Mouse (Mus musculus): ENCODE data around the gene Gjb1. TPM values are rescaled to one million over a fixed set of nuclear protein-coding genes. Genes with fewer than 3 reads are reported as not detected.
A peak's percentile ranks its signal among the peaks of the same experiment; 100 is the strongest.
"Not testable (repeated sequence)": the region's sequence is repeated elsewhere in the genome, so short reads cannot be mapped to it uniquely, and the experiment has no call there.

Gene Gjb1
- polyA plus RNA-seq, 1 experiment, result not detected

GRCm38 (mm10) chrX:101351188-101351587 is 25.0 kb upstream of the Gjb1 start:
- no peak overlapping the region for H3K27ac ChIP-seq (ENCODE audit: insufficient read depth, low read depth, low read length)
- TF ChIP-seq CTCF (IDR thresholded peaks at IDR 0.05; ENCODE audit: low read depth, low read length) (no peak), POLR2A (IDR thresholded peaks at IDR 0.05; ENCODE audit: borderline replicate concordance, low read depth, low read length) (no peak)
- no peak overlapping the region for H3K4me3 ChIP-seq (ENCODE audit: insufficient read depth, low read length)
- H3K4me1 ChIP-seq (ENCODE audit: control insufficient read depth, insufficient read depth, low read length), result no peaks in the 10 kb centered on the region

- H3K4me1 ChIP-seq (ENCODE audit: control insufficient read depth, insufficient read depth, low read length); H3K27ac ChIP-seq (ENCODE audit: insufficient read depth, low read depth, low read length); H3K4me3 ChIP-seq (ENCODE audit: insufficient read depth, low read length): not testable (repeated sequence)
These were observed 17.3 kb upstream of the Gjb1 start for GRCm38 (mm10) chrX:101358902-101359301.

- no peak overlapping the region for H3K4me3 ChIP-seq (ENCODE audit: insufficient read depth, low read length)
- H3K27ac ChIP-seq (ENCODE audit: insufficient read depth, low read depth, low read length), result no peak overlapping the region
- TF ChIP-seq POLR2A (IDR thresholded peaks at IDR 0.05; ENCODE audit: borderline replicate concordance, low read depth, low read length) (no peak), CTCF (IDR thresholded peaks at IDR 0.05; ENCODE audit: low read depth, low read length) (no peak)
- H3K4me1 ChIP-seq (ENCODE audit: control insufficient read depth, insufficient read depth, low read length), result peaks cover 8% of the 10 kb centered on the region
These were observed 7.2 kb upstream of the Gjb1 start for GRCm38 (mm10) chrX:101369001-101369400.

- peaks cover 8% of the 10 kb centered on the region for H3K4me1 ChIP-seq (ENCODE audit: control insufficient read depth, insufficient read depth, low read length)
- TF ChIP-seq POLR2A (IDR thresholded peaks at IDR 0.05; ENCODE audit: borderline replicate concordance, low read depth, low read length) (no peak), CTCF (IDR thresholded peaks at IDR 0.05; ENCODE audit: low read depth, low read length) (no peak)
- H3K4me3 ChIP-seq (ENCODE audit: insufficient read depth, low read length), result no peak overlapping the region
- H3K27ac ChIP-seq (ENCODE audit: insufficient read depth, low read depth, low read length), result no peak overlapping the region
These were observed 5.6 kb upstream of the Gjb1 start for GRCm38 (mm10) chrX:101370573-101370972.

- no peak for TF ChIP-seq CTCF (IDR thresholded peaks at IDR 0.05; ENCODE audit: low read depth, low read length)
- TF ChIP-seq POLR2A (IDR thresholded peaks at IDR 0.05; ENCODE audit: borderline replicate concordance, low read depth, low read length), result no peak
- no peak overlapping the region for H3K27ac ChIP-seq (ENCODE audit: insufficient read depth, low read depth, low read length)
- no peak overlapping the region for H3K4me3 ChIP-seq (ENCODE audit: insufficient read depth, low read length)
- H3K4me1 ChIP-seq (ENCODE audit: control insufficient read depth, insufficient read depth, low read length), result peaks cover 8% of the 10 kb centered on the region
These were observed 3.2 kb upstream of the Gjb1 start for GRCm38 (mm10) chrX:101372946-101373345.

- TF ChIP-seq CTCF (IDR thresholded peaks at IDR 0.05; ENCODE audit: low read depth, low read length), result no peak
- TF ChIP-seq POLR2A (IDR thresholded peaks at IDR 0.05; ENCODE audit: borderline replicate concordance, low read depth, low read length), result no peak
- Histone ChIP-seq H3K27ac (ENCODE audit: insufficient read depth, low read depth, low read length) (no peak overlapping the region), H3K4me1 (ENCODE audit: control insufficient read depth, insufficient read depth, low read length) (no peaks in the 10 kb centered on the region), H3K4me3 (ENCODE audit: insufficient read depth, low read length) (no peak overlapping the region)
These were observed 898 bp downstream of the Gjb1 start for GRCm38 (mm10) chrX:101377076-101377475.

GRCm38 (mm10) chrX:101379744-101380143 is 3.6 kb downstream of the Gjb1 start:
- no peak overlapping the region for H3K4me3 ChIP-seq (ENCODE audit: insufficient read depth, low read length)
- H3K4me1 ChIP-seq (ENCODE audit: control insufficient read depth, insufficient read depth, low read length), result no peaks in the 10 kb centered on the region
- no peak overlapping the region for H3K27ac ChIP-seq (ENCODE audit: insufficient read depth, low read depth, low read length)
- TF ChIP-seq POLR2A (IDR thresholded peaks at IDR 0.05; ENCODE audit: borderline replicate concordance, low read depth, low read length), result no peak
- TF ChIP-seq CTCF (IDR thresholded peaks at IDR 0.05; ENCODE audit: low read depth, low read length), result no peak

- TF ChIP-seq CTCF (IDR thresholded peaks at IDR 0.05; ENCODE audit: low read depth, low read length) (no peak), POLR2A (IDR thresholded peaks at IDR 0.05; ENCODE audit: borderline replicate concordance, low read depth, low read length) (no peak)
- Histone ChIP-seq H3K4me3 (ENCODE audit: insufficient read depth, low read length) (no peak overlapping the region), H3K4me1 (ENCODE audit: control insufficient read depth, insufficient read depth, low read length) (no peaks in the 10 kb centered on the region), H3K27ac (ENCODE audit: insufficient read depth, low read depth, low read length) (no peak overlapping the region)
These were observed 7.3 kb downstream of the Gjb1 start for GRCm38 (mm10) chrX:101383455-101383854.

GRCm38 (mm10) chrX:101384439-101385137 is 8.4 kb downstream of the Gjb1 start:
- peak overlapping the region; percentile 13; the same call in 1 of the 2 replicates for H3K4me3 ChIP-seq (ENCODE audit: insufficient read depth, low read length)
- H3K4me1 ChIP-seq (ENCODE audit: control insufficient read depth, insufficient read depth, low read length), result no peaks in the 10 kb centered on the region
- H3K27ac ChIP-seq (ENCODE audit: insufficient read depth, low read depth, low read length), result no peak overlapping the region
- TF ChIP-seq CTCF (IDR thresholded peaks at IDR 0.05; ENCODE audit: low read depth, low read length) (no peak), POLR2A (IDR thresholded peaks at IDR 0.05; ENCODE audit: borderline replicate concordance, low read depth, low read length) (no peak)

GRCm38 (mm10) chrX:101386222-101386621 is 10.0 kb downstream of the Gjb1 start:
- Histone ChIP-seq H3K4me3 (ENCODE audit: insufficient read depth, low read length) (no peak overlapping the region), H3K4me1 (ENCODE audit: control insufficient read depth, insufficient read depth, low read length) (no peaks in the 10 kb centered on the region), H3K27ac (ENCODE audit: insufficient read depth, low read depth, low read length) (no peak overlapping the region)
- TF ChIP-seq POLR2A (IDR thresholded peaks at IDR 0.05; ENCODE audit: borderline replicate concordance, low read depth, low read length), result no peak
